Mouse (Mus musculus): ENCODE results near the gene Spty2d1. TPM values are rescaled to one million over a fixed set of nuclear protein-coding genes. Genes with fewer than 3 reads are reported as not detected.

Gene Spty2d1
- polyA plus RNA-seq, 1 experiment from 2014 or later: 13.1 TPM

GRCm38 (mm10) chr7:47050366-47050765 lies 42.2 kb upstream of the Spty2d1 start, which contains the start of gene Tmem86a:
Gene Tmem86a (plus strand): TSS chr7:47050601.
- Histone ChIP-seq H3K4me1 (ENCODE audit: control insufficient read depth, insufficient read depth, low read length) (peaks cover 20% of the 10 kb centered on the region), H3K9ac (ENCODE audit: low read length) (peak within 1 kb of the TSS; percentile 78), H3K4me2 (ENCODE audit: low read depth, low read length) (peak within 1 kb of the TSS; percentile 79), H3K27ac (ENCODE audit: low read length) (peak within 1 kb of the TSS; percentile 88), H3K27me3 (ENCODE audit: control insufficient read depth, insufficient read depth, low read length) (no peaks in the 10 kb centered on the region), H3K36me3 (ENCODE audit: control insufficient read depth, insufficient read depth) (peaks cover 5% of the 10 kb centered on the region; the same call in 1 of the 2 replicates), H3K4me3 (ENCODE audit: low read length) (peak within 1 kb of the TSS; percentile 78), H3K9me3 (replicated peaks; ENCODE audit: control insufficient read depth, low read length) (no peaks in the 10 kb centered on the region)
- under 1% methylated on average over 33 of the region's 33 CpGs for WGBS
- peak; percentile 98 for ATAC-seq (replicated peaks; ENCODE audit: extremely low read depth, insufficient read depth, low FRiP score)

GRCm38 (mm10) chr7:47042823-47043490 lies 34.7 kb upstream of the Spty2d1 start:
- H3K4me2 ChIP-seq (ENCODE audit: low read depth, low read length): no peak overlapping the region
- H3K9ac ChIP-seq (ENCODE audit: low read length): no peak overlapping the region; the same call in 1 of the 2 replicates
- ATAC-seq (replicated peaks; ENCODE audit: extremely low read depth, insufficient read depth, low FRiP score): peak; percentile 65
- no peaks in the 10 kb centered on the region for H3K9me3 ChIP-seq (replicated peaks; ENCODE audit: control insufficient read depth, low read length)
- WGBS: 34% methylated on average over 6 of the region's 6 CpGs
- no peaks in the 10 kb centered on the region for H3K27me3 ChIP-seq (ENCODE audit: control insufficient read depth, insufficient read depth, low read length)
- peak overlapping the region; percentile 81 for H3K27ac ChIP-seq (ENCODE audit: low read length)
- no peak overlapping the region for H3K4me3 ChIP-seq (ENCODE audit: low read length)
- 0 out of 2 replicates have a peak, but pooled peaks cover 3% of the 10 kb centered on the region for H3K4me1 ChIP-seq (ENCODE audit: control insufficient read depth, insufficient read depth, low read length)
- H3K36me3 ChIP-seq (ENCODE audit: control insufficient read depth, insufficient read depth): no peaks in the 10 kb centered on the region

- no peak overlapping the region for H3K4me2 ChIP-seq (ENCODE audit: low read depth, low read length)
- 87% methylated on average over 4 of the region's 4 CpGs for WGBS
- H3K9me3 ChIP-seq (replicated peaks; ENCODE audit: control insufficient read depth, low read length): no peaks in the 10 kb centered on the region
- 0 out of 2 replicates have a peak, but pooled peaks cover 3% of the 10 kb centered on the region for H3K4me1 ChIP-seq (ENCODE audit: control insufficient read depth, insufficient read depth, low read length)
- ATAC-seq (replicated peaks; ENCODE audit: extremely low read depth, insufficient read depth, low FRiP score): no peak
- no peaks in the 10 kb centered on the region for H3K27me3 ChIP-seq (ENCODE audit: control insufficient read depth, insufficient read depth, low read length)
- H3K36me3 ChIP-seq (ENCODE audit: control insufficient read depth, insufficient read depth): no peaks in the 10 kb centered on the region
- no peak overlapping the region for H3K9ac ChIP-seq (ENCODE audit: low read length)
- H3K27ac ChIP-seq (ENCODE audit: low read length): peak overlapping the region; percentile 81
- no peak overlapping the region for H3K4me3 ChIP-seq (ENCODE audit: low read length)
Observed at GRCm38 (mm10) chr7:47042121-47042520, 33.9 kb upstream of the Spty2d1 start.

DNA sequence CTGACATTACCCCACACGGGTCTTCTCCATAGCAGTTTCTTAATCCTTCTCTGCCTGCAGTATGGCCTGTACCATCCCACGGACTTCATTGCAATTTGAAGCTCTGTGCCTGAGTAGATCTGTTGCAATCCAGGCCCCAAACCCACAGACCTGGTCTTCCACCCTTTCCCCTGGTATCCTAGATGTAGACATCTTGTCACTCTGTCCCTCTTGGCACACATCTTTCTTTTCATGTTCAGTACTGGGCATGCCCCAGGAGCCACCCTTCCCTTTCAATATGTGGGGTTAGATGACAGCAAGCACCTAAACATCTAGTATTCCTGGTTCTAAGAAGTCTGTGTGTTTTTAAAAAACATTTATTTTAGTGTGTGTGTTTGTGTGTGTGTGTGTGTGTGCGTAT lies 33.5 kb upstream of the Spty2d1 start:
- Histone ChIP-seq H3K4me3 (ENCODE audit: low read length) (no peak overlapping the region), H3K27ac (ENCODE audit: low read length) (no peak overlapping the region), H3K27me3 (ENCODE audit: control insufficient read depth, insufficient read depth, low read length) (no peaks in the 10 kb centered on the region), H3K36me3 (ENCODE audit: control insufficient read depth, insufficient read depth) (no peaks in the 10 kb centered on the region), H3K4me2 (ENCODE audit: low read depth, low read length) (no peak overlapping the region), H3K9me3 (replicated peaks; ENCODE audit: control insufficient read depth, low read length) (no peaks in the 10 kb centered on the region), H3K4me1 (ENCODE audit: control insufficient read depth, insufficient read depth, low read length) (0 out of 2 replicates have a peak, but pooled peaks cover 3% of the 10 kb centered on the region), H3K9ac (ENCODE audit: low read length) (no peak overlapping the region)
- no peak for ATAC-seq (replicated peaks; ENCODE audit: extremely low read depth, insufficient read depth, low FRiP score)
- WGBS: 80% methylated on average over 3 of the region's 3 CpGs

DNA sequence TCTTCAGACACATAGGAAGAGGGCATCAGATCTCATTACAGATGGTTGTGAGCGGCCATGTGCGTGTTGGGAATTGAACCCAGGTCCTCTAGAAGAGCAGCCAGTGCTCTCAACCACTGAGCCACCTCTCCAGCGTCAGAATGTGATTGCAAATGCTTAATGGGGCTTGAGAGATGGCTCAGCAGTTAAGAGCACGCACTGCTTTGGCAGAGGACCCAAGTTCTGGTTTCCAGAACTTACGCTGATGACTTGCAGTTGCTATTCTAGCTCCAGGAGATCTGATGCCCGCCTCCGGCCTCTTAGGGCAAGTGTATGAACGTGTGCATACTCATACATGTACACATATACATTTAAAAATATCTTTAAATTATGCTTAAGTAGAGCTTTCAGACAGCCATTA lies 27.2 kb upstream of the Spty2d1 start:
- H3K27me3 ChIP-seq (ENCODE audit: control insufficient read depth, insufficient read depth, low read length): no peaks in the 10 kb centered on the region
- no peak for ATAC-seq (replicated peaks; ENCODE audit: extremely low read depth, insufficient read depth, low FRiP score)
- WGBS: 68% methylated on average over 8 of the region's 8 CpGs
- H3K9ac ChIP-seq (ENCODE audit: low read length): no peak overlapping the region
- H3K4me1 ChIP-seq (ENCODE audit: control insufficient read depth, insufficient read depth, low read length): no peaks in the 10 kb centered on the region
- no peaks in the 10 kb centered on the region for H3K36me3 ChIP-seq (ENCODE audit: control insufficient read depth, insufficient read depth)
- H3K27ac ChIP-seq (ENCODE audit: low read length): no peak overlapping the region
- no peak overlapping the region for H3K4me2 ChIP-seq (ENCODE audit: low read depth, low read length)
- no peaks in the 10 kb centered on the region for H3K9me3 ChIP-seq (replicated peaks; ENCODE audit: control insufficient read depth, low read length)
- H3K4me3 ChIP-seq (ENCODE audit: low read length): no peak overlapping the region

DNA sequence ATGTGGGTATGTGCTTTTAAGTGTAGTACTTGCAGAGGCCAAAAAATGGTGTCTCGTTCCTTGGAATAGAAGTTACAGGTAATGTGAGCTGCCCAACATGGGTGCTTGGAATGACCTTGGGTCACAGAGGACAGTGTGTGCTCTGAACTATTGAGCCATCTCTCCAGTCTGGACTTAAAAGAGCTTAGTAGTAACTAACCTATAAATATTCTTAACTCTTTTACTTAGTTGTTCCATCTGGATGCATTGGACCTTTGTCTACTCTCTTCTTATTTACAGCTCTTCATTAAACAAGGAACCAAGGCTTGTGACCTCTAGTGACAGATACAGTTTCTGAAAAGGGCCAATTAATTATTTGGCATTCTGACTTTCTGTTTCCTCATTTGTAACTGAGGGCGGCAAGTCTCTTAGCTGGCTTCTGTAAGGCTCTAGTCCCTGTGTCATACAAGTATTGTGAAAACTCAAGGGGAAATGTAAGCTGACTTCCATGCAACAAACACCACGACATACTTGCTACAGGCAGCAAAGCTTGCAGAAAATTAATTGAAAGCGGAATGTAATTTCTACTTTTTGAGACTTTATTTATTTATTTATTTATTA lies 26.7 kb upstream of the Spty2d1 start:
- H3K36me3 ChIP-seq (ENCODE audit: control insufficient read depth, insufficient read depth): no peaks in the 10 kb centered on the region
- no peak overlapping the region for H3K27ac ChIP-seq (ENCODE audit: low read length)
- H3K9ac ChIP-seq (ENCODE audit: low read length): no peak overlapping the region
- H3K4me3 ChIP-seq (ENCODE audit: low read length): no peak overlapping the region
- no peak overlapping the region for H3K4me2 ChIP-seq (ENCODE audit: low read depth, low read length)
- no peak for ATAC-seq (replicated peaks; ENCODE audit: extremely low read depth, insufficient read depth, low FRiP score)
- no peaks in the 10 kb centered on the region for H3K4me1 ChIP-seq (ENCODE audit: control insufficient read depth, insufficient read depth, low read length)
- 85% methylated on average over 4 of the region's 4 CpGs for WGBS
- no peaks in the 10 kb centered on the region for H3K9me3 ChIP-seq (replicated peaks; ENCODE audit: control insufficient read depth, low read length)
- H3K27me3 ChIP-seq (ENCODE audit: control insufficient read depth, insufficient read depth, low read length): no peaks in the 10 kb centered on the region

DNA sequence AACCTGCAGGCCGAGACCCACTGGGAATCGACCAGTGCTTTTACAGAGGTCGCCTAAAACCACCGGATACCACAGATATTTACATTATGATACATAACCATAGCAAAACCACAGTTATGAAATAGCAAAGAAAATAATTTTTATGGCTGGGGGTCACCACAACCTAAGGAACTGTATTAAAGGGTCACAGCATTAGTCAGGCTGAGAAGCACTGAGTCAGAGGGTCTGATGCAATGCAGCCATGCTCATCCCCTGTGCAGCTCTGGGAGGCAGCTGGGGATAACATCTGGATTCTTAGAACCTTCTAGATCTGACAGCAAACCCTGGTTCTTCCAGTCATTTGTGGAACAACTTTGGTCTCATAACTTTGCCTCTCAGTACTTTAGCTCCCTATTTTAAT lies 23.2 kb upstream of the Spty2d1 start:
- H3K9me3 ChIP-seq (replicated peaks; ENCODE audit: control insufficient read depth, low read length): no peaks in the 10 kb centered on the region
- no peaks in the 10 kb centered on the region for H3K36me3 ChIP-seq (ENCODE audit: control insufficient read depth, insufficient read depth)
- WGBS: 74% methylated on average over 4 of the region's 4 CpGs
- ATAC-seq (replicated peaks; ENCODE audit: extremely low read depth, insufficient read depth, low FRiP score): no peak
- H3K4me2 ChIP-seq (ENCODE audit: low read depth, low read length): no peak overlapping the region
- no peaks in the 10 kb centered on the region for H3K27me3 ChIP-seq (ENCODE audit: control insufficient read depth, insufficient read depth, low read length)
- no peak overlapping the region for H3K9ac ChIP-seq (ENCODE audit: low read length)
- H3K4me3 ChIP-seq (ENCODE audit: low read length): no peak overlapping the region
- H3K27ac ChIP-seq (ENCODE audit: low read length): no peak overlapping the region
- H3K4me1 ChIP-seq (ENCODE audit: control insufficient read depth, insufficient read depth, low read length): no peaks in the 10 kb centered on the region

DNA sequence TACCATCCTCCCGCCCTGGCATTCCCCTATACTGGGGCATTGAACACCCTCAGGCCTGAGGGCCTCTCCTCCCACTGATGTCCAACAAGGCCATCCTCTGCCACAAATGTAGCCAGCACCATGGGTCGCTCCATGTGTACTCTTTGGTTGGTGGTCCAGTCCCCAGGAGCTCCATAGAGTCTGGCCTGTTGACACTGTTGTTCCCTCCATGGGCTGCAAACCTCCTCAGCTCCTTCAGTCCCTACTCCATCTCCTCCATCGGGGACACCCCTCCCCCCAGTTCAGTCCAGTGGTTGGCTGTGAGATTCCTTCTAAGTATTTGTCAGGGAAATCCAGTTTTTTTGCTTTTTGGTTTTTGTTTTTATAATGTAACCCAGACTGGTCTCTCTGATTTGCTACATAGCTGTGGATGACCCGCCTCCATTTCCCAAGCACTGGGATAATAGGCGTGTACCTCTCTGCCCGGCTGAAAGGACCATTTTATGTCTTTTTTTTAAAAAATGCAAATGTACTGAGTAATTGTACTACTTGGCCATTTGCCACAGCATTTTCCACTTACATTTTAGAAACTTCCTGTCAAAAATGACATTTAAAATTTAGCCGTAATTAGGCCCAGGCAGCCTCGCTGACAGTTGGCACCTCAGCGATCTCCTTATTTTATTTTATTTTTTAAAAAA lies 22.4 kb upstream of the Spty2d1 start:
- ATAC-seq (replicated peaks; ENCODE audit: extremely low read depth, insufficient read depth, low FRiP score): no peak
- no peaks in the 10 kb centered on the region for H3K9me3 ChIP-seq (replicated peaks; ENCODE audit: control insufficient read depth, low read length)
- H3K9ac ChIP-seq (ENCODE audit: low read length): no peak overlapping the region
- no peaks in the 10 kb centered on the region for H3K36me3 ChIP-seq (ENCODE audit: control insufficient read depth, insufficient read depth)
- H3K4me1 ChIP-seq (ENCODE audit: control insufficient read depth, insufficient read depth, low read length): no peaks in the 10 kb centered on the region
- no peaks in the 10 kb centered on the region for H3K27me3 ChIP-seq (ENCODE audit: control insufficient read depth, insufficient read depth, low read length)
- WGBS: 76% methylated on average over 9 of the region's 9 CpGs
- no peak overlapping the region for H3K4me3 ChIP-seq (ENCODE audit: low read length)
- H3K4me2 ChIP-seq (ENCODE audit: low read depth, low read length): no peak overlapping the region
- H3K27ac ChIP-seq (ENCODE audit: low read length): no peak overlapping the region

DNA sequence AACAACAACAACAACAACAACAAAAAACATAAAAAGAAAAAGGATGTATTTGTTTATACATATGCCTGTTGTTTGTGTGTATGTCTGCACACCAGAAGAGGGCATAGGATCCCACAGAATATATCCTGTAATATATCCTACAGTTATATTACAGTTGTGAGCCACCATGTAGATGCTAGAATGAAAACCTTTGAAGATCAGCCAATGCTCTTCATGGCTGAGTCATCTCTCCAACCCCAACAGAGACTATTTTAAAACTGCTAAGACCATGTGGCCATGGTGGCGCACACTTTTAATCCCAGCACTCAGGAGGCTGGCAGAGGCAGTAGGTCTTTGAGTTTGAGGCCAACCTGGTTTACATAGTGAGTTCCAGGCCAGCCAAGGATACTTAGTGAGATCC lies 19.3 kb upstream of the Spty2d1 start:
- no peak overlapping the region for H3K4me3 ChIP-seq (ENCODE audit: low read length)
- H3K9me3 ChIP-seq (replicated peaks; ENCODE audit: control insufficient read depth, low read length): no peaks in the 10 kb centered on the region
- H3K9ac ChIP-seq (ENCODE audit: low read length): no peak overlapping the region
- H3K4me2 ChIP-seq (ENCODE audit: low read depth, low read length): no peak overlapping the region
- no peaks in the 10 kb centered on the region for H3K4me1 ChIP-seq (ENCODE audit: control insufficient read depth, insufficient read depth, low read length)
- no peak overlapping the region for H3K27ac ChIP-seq (ENCODE audit: low read length)
- H3K27me3 ChIP-seq (ENCODE audit: control insufficient read depth, insufficient read depth, low read length): no peaks in the 10 kb centered on the region
- ATAC-seq (replicated peaks; ENCODE audit: extremely low read depth, insufficient read depth, low FRiP score): no peak
- no peaks in the 10 kb centered on the region for H3K36me3 ChIP-seq (ENCODE audit: control insufficient read depth, insufficient read depth)
- 85% methylated on average over 1 of the region's 1 CpGs for WGBS

Measured in heart, embryonic 16.5 days (tissue).